Mouse (Mus musculus) liver, embryonic 13.5 days (tissue): Measurements from ENCODE around the gene Stat4. TPM values are rescaled to one million over a fixed set of nuclear protein-coding genes. Genes with fewer than 3 reads are reported as not detected.
"Not testable (repeated sequence)": the region's sequence is repeated elsewhere in the genome, so short reads cannot be mapped to it uniquely, and the experiment has no call there.

Experiments used
- ATAC-seq: fragments of 200-750 bp; cut with Nextera tagmentation; 2 replicates; pipeline ENCODE4 v1.8.0; 2017; ENCODE audit warnings: low read depth, mild to moderate bottlenecking, moderate number of reproducible peaks, moderate library complexity
- DNase-seq: peaks from one replicate; pipeline ENCODE4 v3.0.0; 2022
- H3K27ac ChIP-seq: fragments of 300-500 bp; sonication (generic); 2 replicates; pipeline ENCODE4 v1.5.1; 2015; ENCODE audit warnings: moderate library complexity, mild to moderate bottlenecking, inconsistent platforms
- H3K27me3 ChIP-seq: fragments of 300-500 bp; sonication (generic); 2 replicates; pipeline ENCODE4 v1.6.1; 2015; ENCODE audit warnings: mild to moderate bottlenecking, inconsistent platforms
- H3K36me3 ChIP-seq: fragments of 300-500 bp; sonication (generic); 2 replicates; pipeline ENCODE4 v1.6.1; 2015; ENCODE audit warnings: mild to moderate bottlenecking, inconsistent platforms
- H3K4me1 ChIP-seq: fragments of 300-500 bp; sonication (generic); replicated peaks from 2 replicates; pipeline ENCODE4 v1.6.1; 2015; ENCODE audit warnings: inconsistent platforms
- H3K4me2 ChIP-seq: fragments of 300-500 bp; sonication (generic); 2 replicates; pipeline ENCODE4 v1.6.1; 2015; ENCODE audit warnings: inconsistent platforms, mild to moderate bottlenecking, moderate library complexity
- H3K4me3 ChIP-seq: fragments of 300-500 bp; sonication (generic); replicated peaks from 2 replicates; pipeline ENCODE4 v1.5.1; 2015; ENCODE audit warnings: mild to moderate bottlenecking, inconsistent platforms
- H3K9ac ChIP-seq: fragments of 300-500 bp; sonication (generic); 2 replicates; pipeline ENCODE4 v1.6.1; 2015; ENCODE audit warnings: mild to moderate bottlenecking, inconsistent platforms
- H3K9me3 ChIP-seq: fragments of 300-500 bp; sonication (generic); replicated peaks from 2 replicates; pipeline ENCODE4 v1.6.1; 2016; ENCODE audit warnings: inconsistent platforms
- WGBS: fragments of 180-500 bp; shearing (Covaris S2); methylation state at CpG from one replicate; pipeline ENCODE4 v1.1.7; 2015; ENCODE audit not compliant: insufficient replicate concordance; 5-methylcytosine and 5-hydroxymethylcytosine counted together
- polyA plus RNA-seq: library from polyadenylated mRNA; unstranded; fragments of >200 nt; fragmentation: Nextera tagmentation; extraction: Ambion mirVana; gene quantifications from 2 replicates; pipeline ENCODE4 v1.2.1, GENCODE M21; 2015

Stat4 gene
- polyA plus RNA-seq, 1 experiment from 2014 or later, result 1.3 TPM

GRCm38 (mm10) chr1:52028686-52029085 is 41.7 kb downstream of the Stat4 start:
- Histone ChIP-seq H3K36me3 (no peaks in the 10 kb centered on the region), H3K27me3 (no peaks in the 10 kb centered on the region), H3K27ac (no peak overlapping the region), H3K9ac (no peak overlapping the region), H3K4me2 (no peak overlapping the region), H3K9me3 (no peaks in the 10 kb centered on the region), H3K4me1 (no peaks in the 10 kb centered on the region), H3K4me3 (no peak overlapping the region)
- DNase-seq (no peak), ATAC-seq (no peak)
- WGBS, result 72% methylated on average over 5 of the region's 5 CpGs

DNA sequence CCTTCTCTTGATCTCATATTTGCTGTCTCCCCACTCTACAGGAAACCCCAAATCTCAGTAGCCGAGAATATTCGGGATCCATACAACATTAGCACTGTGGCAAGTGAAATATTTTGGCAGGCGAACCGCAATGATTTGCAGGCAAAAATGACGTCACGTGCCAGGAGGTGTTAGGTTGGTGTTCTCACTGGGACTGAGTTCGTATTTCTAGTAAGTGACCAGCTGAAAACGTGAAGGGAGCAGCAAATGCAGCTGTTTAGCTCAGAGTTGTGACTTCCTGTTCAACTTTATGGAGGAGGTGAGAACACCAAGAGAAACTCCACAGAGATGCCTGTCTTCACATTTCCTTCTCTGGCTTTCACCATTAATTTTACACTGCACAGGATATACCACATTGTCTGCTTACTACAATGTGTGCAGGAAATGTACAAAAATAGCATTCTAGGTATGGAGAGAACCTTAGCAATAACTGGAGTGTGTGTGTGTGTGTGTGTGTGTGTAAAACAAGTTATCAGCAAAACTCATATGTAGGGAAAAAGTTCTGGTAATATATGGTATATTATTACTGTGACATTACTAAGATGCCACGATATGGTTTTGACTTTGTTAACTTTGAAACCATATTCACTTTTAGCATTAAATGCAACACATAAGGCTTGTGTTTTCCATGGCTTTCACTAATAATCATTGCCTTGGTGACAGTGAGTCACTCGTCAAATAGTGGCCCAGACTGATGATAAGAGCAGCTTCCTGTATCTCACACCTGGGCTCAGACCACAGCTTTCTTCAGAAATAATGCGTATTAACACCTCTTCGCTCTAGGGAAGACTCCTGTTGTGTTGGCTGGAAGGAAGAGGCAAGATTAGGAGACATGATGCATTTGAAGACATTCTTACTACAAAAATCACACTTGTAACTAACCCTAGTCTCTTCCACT is 48.1 kb downstream of the Stat4 start:
- no peak overlapping the region for H3K4me3 ChIP-seq
- 58% methylated on average over 12 of the region's 12 CpGs for WGBS
- DNase-seq, result no peak
- no peak overlapping the region for H3K4me2 ChIP-seq
- no peak overlapping the region for H3K27ac ChIP-seq
- H3K27me3 ChIP-seq, result no peaks in the 10 kb centered on the region
- no peaks in the 10 kb centered on the region for H3K4me1 ChIP-seq
- no peaks in the 10 kb centered on the region for H3K9me3 ChIP-seq
- no peaks in the 10 kb centered on the region for H3K36me3 ChIP-seq
- no peak for ATAC-seq
- H3K9ac ChIP-seq, result no peak overlapping the region

- no peak overlapping the region for H3K4me2 ChIP-seq
- WGBS, result 68% methylated on average over 7 of the region's 7 CpGs
- no peaks in the 10 kb centered on the region for H3K4me1 ChIP-seq
- no peak for ATAC-seq
- no peaks in the 10 kb centered on the region for H3K27me3 ChIP-seq
- no peak overlapping the region for H3K4me3 ChIP-seq
- H3K27ac ChIP-seq, result no peak overlapping the region
- H3K36me3 ChIP-seq, result no peaks in the 10 kb centered on the region
- no peak for DNase-seq
- H3K9ac ChIP-seq, result no peak overlapping the region
- no peaks in the 10 kb centered on the region for H3K9me3 ChIP-seq
Measured at GRCm38 (mm10) chr1:52039151-52039550, 52.2 kb downstream of the Stat4 start.

- DNase-seq (no peak), ATAC-seq (no peak)
- WGBS, result 73% methylated on average over 9 of the region's 9 CpGs
- Histone ChIP-seq H3K4me2 (no peak overlapping the region), H3K9ac (no peak overlapping the region), H3K27ac (no peak overlapping the region), H3K9me3 (no peaks in the 10 kb centered on the region), H3K4me3 (no peak overlapping the region), H3K4me1 (no peaks in the 10 kb centered on the region), H3K27me3 (no peaks in the 10 kb centered on the region), H3K36me3 (no peaks in the 10 kb centered on the region)
Measured at GRCm38 (mm10) chr1:52039626-52040025, 52.7 kb downstream of the Stat4 start.

- DNase-seq (no peak), ATAC-seq (no peak)
- WGBS, result 67% methylated on average over 11 of the region's 11 CpGs
- H3K36me3 ChIP-seq, result no peaks in the 10 kb centered on the region
- no peak overlapping the region for H3K4me3 ChIP-seq
- H3K4me1 ChIP-seq, result no peaks in the 10 kb centered on the region
- H3K4me2 ChIP-seq, result no peak overlapping the region
- no peak overlapping the region for H3K9ac ChIP-seq
- H3K27me3 ChIP-seq, result no peaks in the 10 kb centered on the region
- no peak overlapping the region for H3K27ac ChIP-seq
- no peaks in the 10 kb centered on the region for H3K9me3 ChIP-seq
Measured at GRCm38 (mm10) chr1:52040366-52041061, 53.6 kb downstream of the Stat4 start.

DNA sequence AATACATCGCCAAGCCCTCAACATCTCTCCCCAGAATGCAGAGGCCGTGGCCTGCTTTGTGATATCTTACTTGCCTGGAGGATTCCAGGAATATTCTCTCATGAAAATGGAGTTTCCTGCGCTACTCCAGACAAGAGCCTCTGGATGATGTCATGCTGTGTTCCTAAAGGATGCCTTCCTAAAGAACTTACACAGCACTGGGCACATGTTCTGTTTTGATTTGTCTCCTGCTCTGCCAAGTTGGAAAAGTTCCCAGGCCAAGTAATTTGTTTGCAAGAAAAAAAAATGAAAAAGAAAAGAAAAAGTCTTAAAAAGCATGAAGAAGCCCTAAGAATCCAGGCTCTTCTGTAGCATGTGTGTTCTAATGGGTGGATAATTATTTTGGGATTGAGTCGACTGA is 56.2 kb downstream of the Stat4 start:
- Histone ChIP-seq H3K36me3 (no peaks in the 10 kb centered on the region), H3K4me2 (no peak overlapping the region), H3K27ac (no peak overlapping the region), H3K27me3 (no peaks in the 10 kb centered on the region), H3K9me3 (no peaks in the 10 kb centered on the region), H3K4me3 (no peak overlapping the region), H3K4me1 (no peaks in the 10 kb centered on the region), H3K9ac (no peak overlapping the region)
- DNase-seq (no peak), ATAC-seq (no peak)
- 56% methylated on average over 4 of the region's 4 CpGs for WGBS

DNA sequence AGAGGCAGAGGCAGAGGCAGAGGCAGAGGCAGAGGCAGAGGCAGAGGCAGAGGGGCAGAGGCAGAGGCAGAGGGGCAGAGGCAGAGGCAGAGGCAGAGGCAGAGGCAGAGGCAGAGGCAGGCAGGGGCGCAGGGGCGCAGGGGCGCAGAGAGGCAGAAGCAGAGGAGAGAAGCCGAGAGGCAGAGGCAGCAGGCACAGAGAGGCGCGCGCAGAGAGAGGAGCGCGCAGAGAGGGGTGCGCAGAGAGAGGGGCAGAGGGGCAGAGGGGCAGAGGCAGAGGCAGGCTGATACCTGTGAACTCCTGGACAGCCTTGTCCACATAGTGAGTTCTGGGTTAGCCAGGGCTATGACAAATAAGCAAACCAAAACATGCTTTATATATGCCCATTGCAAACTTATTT is 59.9 kb downstream of the Stat4 start:
- not testable (repeated sequence) for ATAC-seq, DNase-seq
- WGBS, result 83% methylated on average over 10 of the region's 10 CpGs

DNA sequence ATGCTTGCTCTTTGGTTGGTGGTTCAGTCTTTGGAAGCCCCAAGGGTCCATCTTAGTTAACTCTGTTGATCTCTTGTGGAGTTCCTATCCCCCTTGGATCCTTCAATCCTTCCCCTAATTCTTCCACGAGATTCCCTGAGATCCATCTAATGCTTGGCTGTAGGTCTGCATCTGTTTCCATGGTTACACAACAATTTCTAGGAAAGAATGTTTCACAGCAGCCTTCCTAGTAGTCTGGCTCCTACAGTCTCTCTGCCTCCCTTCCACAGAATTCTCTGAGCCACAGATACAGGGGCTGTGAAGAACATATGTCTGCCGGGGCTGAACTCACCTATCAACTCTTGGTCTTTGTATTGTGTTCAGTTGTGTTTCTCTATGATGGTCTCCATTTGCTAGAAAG is 61.8 kb downstream of the Stat4 start:
- Histone ChIP-seq H3K27me3 (no peaks in the 10 kb centered on the region), H3K27ac (no peak overlapping the region), H3K36me3 (no peaks in the 10 kb centered on the region), H3K9ac (no peak overlapping the region), H3K9me3 (no peaks in the 10 kb centered on the region), H3K4me3 (no peak overlapping the region), H3K4me2 (no peak overlapping the region), H3K4me1 (no peaks in the 10 kb centered on the region)
- ATAC-seq (no peak), DNase-seq (no peak)
- WGBS, result 67% methylated on average over 2 of the region's 2 CpGs

More for the DNA sequence above, 59.9 kb downstream of the Stat4 start:
- H3K4me2 ChIP-seq, H3K9me3 ChIP-seq, H3K4me3 ChIP-seq, H3K4me1 ChIP-seq, H3K36me3 ChIP-seq, H3K27ac ChIP-seq, H3K9ac ChIP-seq, H3K27me3 ChIP-seq: not testable (repeated sequence)

GRCm38 (mm10) chr1:52049827-52050226 is 62.9 kb downstream of the Stat4 start:
- ATAC-seq, result no peak
- 66% methylated on average over 3 of the region's 3 CpGs for WGBS

DNA sequence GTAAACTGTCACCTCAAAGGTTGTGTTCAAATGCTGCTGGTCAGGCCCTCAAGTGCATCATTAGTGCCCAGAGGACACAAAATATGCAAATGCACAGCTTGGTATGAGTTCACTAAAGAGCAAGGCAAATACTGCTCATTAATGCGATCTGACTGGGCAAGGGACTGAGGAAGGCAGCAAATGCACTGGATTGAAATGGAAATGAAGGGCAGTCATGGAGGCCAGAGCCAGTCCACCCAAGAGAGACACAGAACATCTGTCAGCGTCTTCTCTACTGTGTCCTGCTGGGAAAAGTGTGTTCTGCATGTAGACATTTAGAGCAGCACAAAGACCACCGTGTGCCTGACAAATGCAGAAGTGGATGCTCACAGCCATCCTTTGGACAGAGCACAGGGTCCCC is 64.6 kb downstream of the Stat4 start:
- Histone ChIP-seq H3K4me2 (no peak overlapping the region), H3K27me3 (no peaks in the 10 kb centered on the region), H3K9me3 (no peaks in the 10 kb centered on the region), H3K9ac (no peak overlapping the region), H3K36me3 (no peaks in the 10 kb centered on the region), H3K27ac (no peak overlapping the region), H3K4me1 (no peaks in the 10 kb centered on the region), H3K4me3 (no peak overlapping the region)
- ATAC-seq (no peak), DNase-seq (no peak)
- 51% methylated on average over 3 of the region's 3 CpGs for WGBS

More at GRCm38 (mm10) chr1:52049827-52050226, 62.9 kb downstream of the Stat4 start:
- Histone ChIP-seq H3K4me2 (no peak overlapping the region), H3K36me3 (no peaks in the 10 kb centered on the region), H3K4me1 (no peaks in the 10 kb centered on the region), H3K27me3 (no peaks in the 10 kb centered on the region), H3K4me3 (no peak overlapping the region), H3K9ac (no peak overlapping the region), H3K9me3 (no peaks in the 10 kb centered on the region), H3K27ac (no peak overlapping the region)
- DNase-seq, result no peak

GRCm38 (mm10) chr1:52052910-52053309 is 66.0 kb downstream of the Stat4 start:
- H3K4me2 ChIP-seq, result no peak overlapping the region
- H3K27me3 ChIP-seq, result no peaks in the 10 kb centered on the region
- no peak overlapping the region for H3K27ac ChIP-seq
- no peak overlapping the region for H3K9ac ChIP-seq
- WGBS, result 80% methylated on average over 9 of the region's 9 CpGs
- no peaks in the 10 kb centered on the region for H3K4me1 ChIP-seq
- no peak for ATAC-seq
- no peak overlapping the region for H3K4me3 ChIP-seq
- H3K36me3 ChIP-seq, result no peaks in the 10 kb centered on the region
- H3K9me3 ChIP-seq, result no peaks in the 10 kb centered on the region
- no peak for DNase-seq
